Mouse (Mus musculus) midbrain, embryonic 16.5 days (tissue): ENCODE measurements around the gene Tie1. TPM values are rescaled to one million over a fixed set of nuclear protein-coding genes. Genes with fewer than 3 reads are reported as not detected.

Experiments used
- ATAC-seq: fragments of 200-750 bp; cut with Nextera tagmentation; 2 replicates; pipeline ENCODE4 v1.8.0; 2017; ENCODE audit warnings: moderate TSS enrichment
- H3K27ac ChIP-seq: fragments of 300-500 bp; sonication (generic); 2 replicates; pipeline ENCODE4 v1.5.1; 2014; ENCODE audit warnings: mild to moderate bottlenecking, low read length, mixed read lengths
- H3K27me3 ChIP-seq: fragments of 300-500 bp; sonication (generic); 2 replicates; pipeline ENCODE4 v1.6.1; 2014; ENCODE audit warnings: low read depth, low read length, mixed read lengths; ENCODE audit not compliant: control insufficient read depth, insufficient read depth
- H3K36me3 ChIP-seq: fragments of 300-500 bp; sonication (generic); 2 replicates; pipeline ENCODE4 v1.6.1; 2014; ENCODE audit warnings: mild to moderate bottlenecking, low read length, moderate library complexity, mixed read lengths; ENCODE audit not compliant: control insufficient read depth, insufficient read depth
- H3K4me1 ChIP-seq: fragments of 300-500 bp; sonication (generic); 2 replicates; pipeline ENCODE4 v1.6.1; 2014; ENCODE audit warnings: mild to moderate bottlenecking, low read length, mixed read lengths; ENCODE audit not compliant: control insufficient read depth, insufficient read depth
- H3K4me2 ChIP-seq: fragments of 300-500 bp; sonication (generic); 2 replicates; pipeline ENCODE4 v1.6.1; 2014; ENCODE audit warnings: mild to moderate bottlenecking, low read length, mixed read lengths
- H3K4me3 ChIP-seq: fragments of 300-500 bp; sonication (generic); 2 replicates; pipeline ENCODE4 v1.5.1; 2014; ENCODE audit warnings: low read depth, mild to moderate bottlenecking, low read length, moderate library complexity, mixed read lengths
- H3K9ac ChIP-seq: fragments of 300-500 bp; sonication (generic); 2 replicates; pipeline ENCODE4 v1.6.1; 2014; ENCODE audit warnings: low read depth, low read length, mixed read lengths
- H3K9me3 ChIP-seq: fragments of 300-500 bp; sonication (generic); replicated peaks from 2 replicates; pipeline ENCODE4 v1.6.1; 2014; ENCODE audit warnings: mild to moderate bottlenecking, low read length, mixed read lengths; ENCODE audit not compliant: control insufficient read depth, poor library complexity, severe bottlenecking
- WGBS: fragments of 180-500 bp; shearing (Covaris S2); extraction: QIAGEN DNeasy Blood & Tissue Kit; methylation state at CpG from one replicate; pipeline ENCODE4 v1.1.7; 2014; 5-methylcytosine and 5-hydroxymethylcytosine counted together
- polyA plus RNA-seq: library from polyadenylated mRNA; unstranded; fragments of >200 nt; fragmentation: Nextera tagmentation; extraction: Ambion mirVana; gene quantifications from 2 replicates; pipeline ENCODE4 v1.2.1, GENCODE M21; 2015

The Tie1 gene
- polyA plus RNA-seq, 1 experiment from 2014 or later = 13.1 TPM

GRCm38 (mm10) chr4:118500792-118501191 lies 10.9 kb upstream of the Tie1 start:
- no peaks in the 10 kb centered on the region for H3K4me1 ChIP-seq
- H3K27ac ChIP-seq = no peak overlapping the region
- no peak for ATAC-seq
- WGBS = 73% methylated on average over 9 of the region's 9 CpGs
- H3K36me3 ChIP-seq = no peaks in the 10 kb centered on the region
- no peaks in the 10 kb centered on the region for H3K27me3 ChIP-seq
- no peak overlapping the region for H3K4me2 ChIP-seq
- no peak overlapping the region for H3K4me3 ChIP-seq
- no peak overlapping the region for H3K9ac ChIP-seq
- H3K9me3 ChIP-seq = no peaks in the 10 kb centered on the region

- no peaks in the 10 kb centered on the region for H3K27me3 ChIP-seq
- no peaks in the 10 kb centered on the region for H3K9me3 ChIP-seq
- no peak overlapping the region for H3K9ac ChIP-seq
- WGBS = 51% methylated on average over 6 of the region's 6 CpGs
- H3K36me3 ChIP-seq = no peaks in the 10 kb centered on the region
- ATAC-seq = no peak
- no peaks in the 10 kb centered on the region for H3K4me1 ChIP-seq
- no peak overlapping the region for H3K4me3 ChIP-seq
- H3K4me2 ChIP-seq = no peak overlapping the region
- H3K27ac ChIP-seq = no peak overlapping the region
Measured at GRCm38 (mm10) chr4:118500171-118500724, 10.4 kb upstream of the Tie1 start.

- no peak overlapping the region for H3K9ac ChIP-seq
- no peaks in the 10 kb centered on the region for H3K9me3 ChIP-seq
- H3K36me3 ChIP-seq = no peaks in the 10 kb centered on the region
- WGBS = 92% methylated on average over 10 of the region's 10 CpGs
- ATAC-seq = no peak
- H3K27me3 ChIP-seq = no peaks in the 10 kb centered on the region
- H3K4me2 ChIP-seq = no peak overlapping the region
- no peak overlapping the region for H3K27ac ChIP-seq
- no peak overlapping the region for H3K4me3 ChIP-seq
- no peaks in the 10 kb centered on the region for H3K4me1 ChIP-seq
Measured at GRCm38 (mm10) chr4:118490461-118490860, 600 bp upstream of the Tie1 start.

- Histone ChIP-seq H3K4me2 (no peak overlapping the region), H3K9me3 (no peaks in the 10 kb centered on the region), H3K9ac (no peak overlapping the region), H3K27me3 (no peaks in the 10 kb centered on the region), H3K4me3 (no peak overlapping the region), H3K27ac (no peak overlapping the region), H3K4me1 (no peaks in the 10 kb centered on the region), H3K36me3 (no peaks in the 10 kb centered on the region)
- WGBS = 47% methylated on average over 15 of the region's 15 CpGs
- no peak for ATAC-seq
Measured at GRCm38 (mm10) chr4:118476773-118477530, 12.9 kb downstream of the Tie1 start.

- WGBS = 91% methylated on average over 11 of the region's 11 CpGs
Measured at GRCm38 (mm10) chr4:118472687-118473086, 17.2 kb downstream of the Tie1 start.

GRCm38 (mm10) chr4:118471281-118471680 lies 18.6 kb downstream of the Tie1 start:
- ATAC-seq = no peak
- Histone ChIP-seq H3K9ac (no peak overlapping the region), H3K4me1 (no peaks in the 10 kb centered on the region), H3K4me2 (no peak overlapping the region), H3K4me3 (no peak overlapping the region), H3K27ac (no peak overlapping the region), H3K36me3 (no peaks in the 10 kb centered on the region), H3K9me3 (no peaks in the 10 kb centered on the region), H3K27me3 (no peaks in the 10 kb centered on the region)
- 87% methylated on average over 6 of the region's 6 CpGs for WGBS

More at GRCm38 (mm10) chr4:118472687-118473086, 17.2 kb downstream of the Tie1 start:
- Histone ChIP-seq H3K4me1 (no peaks in the 10 kb centered on the region), H3K27ac (no peak overlapping the region), H3K4me2 (no peak overlapping the region), H3K9me3 (no peaks in the 10 kb centered on the region), H3K9ac (no peak overlapping the region), H3K27me3 (no peaks in the 10 kb centered on the region), H3K4me3 (no peak overlapping the region), H3K36me3 (no peaks in the 10 kb centered on the region)
- no peak for ATAC-seq

GRCm38 (mm10) chr4:118465697-118466163 lies 24.1 kb downstream of the Tie1 start:
- no peaks in the 10 kb centered on the region for H3K9me3 ChIP-seq
- H3K4me3 ChIP-seq = no peak overlapping the region
- H3K27me3 ChIP-seq = no peaks in the 10 kb centered on the region
- no peak overlapping the region for H3K4me2 ChIP-seq
- no peak overlapping the region for H3K27ac ChIP-seq
- no peak overlapping the region for H3K9ac ChIP-seq
- H3K36me3 ChIP-seq = no peaks in the 10 kb centered on the region
- no peaks in the 10 kb centered on the region for H3K4me1 ChIP-seq
- 68% methylated on average over 11 of the region's 11 CpGs for WGBS
- no peak for ATAC-seq

- no peak for ATAC-seq
Measured at GRCm38 (mm10) chr4:118464956-118465355, 24.9 kb downstream of the Tie1 start.

GRCm38 (mm10) chr4:118457345-118457975 lies 32.4 kb downstream of the Tie1 start, which contains the start of gene Mpl:
Gene Mpl, minus strand, starts transcription at chr4:118457513.
- ATAC-seq = no peak
- Histone ChIP-seq H3K4me1 (no peaks in the 10 kb centered on the region), H3K9ac (no peak within 1 kb of the TSS), H3K27me3 (no peaks in the 10 kb centered on the region), H3K36me3 (no peaks in the 10 kb centered on the region), H3K4me3 (no peak within 1 kb of the TSS), H3K9me3 (no peaks in the 10 kb centered on the region), H3K27ac (no peak within 1 kb of the TSS), H3K4me2 (no peak within 1 kb of the TSS)
- 74% methylated on average over 9 of the region's 9 CpGs for WGBS

More at GRCm38 (mm10) chr4:118464956-118465355, 24.9 kb downstream of the Tie1 start:
- no peaks in the 10 kb centered on the region for H3K4me1 ChIP-seq
- no peak overlapping the region for H3K4me2 ChIP-seq
- no peak overlapping the region for H3K27ac ChIP-seq
- WGBS = 95% methylated on average over 3 of the region's 3 CpGs
- H3K9me3 ChIP-seq = no peaks in the 10 kb centered on the region
- no peak overlapping the region for H3K9ac ChIP-seq
- no peaks in the 10 kb centered on the region for H3K36me3 ChIP-seq
- H3K27me3 ChIP-seq = no peaks in the 10 kb centered on the region
- no peak overlapping the region for H3K4me3 ChIP-seq
